Mouse (Mus musculus) CH12.LX (cell line): ENCODE results near the gene Glis1. TPM values are rescaled to one million over a fixed set of nuclear protein-coding genes. Genes with fewer than 3 reads are reported as not detected.

Experiments
- DNase-seq: peaks from one replicate; pipeline ENCODE4 v3.0.0-alpha.2; 2013; ENCODE audit errors: extremely low read depth
- H3K27ac ChIP-seq: 2 replicates; pipeline ENCODE4 v1.5.1; 2012; ENCODE audit warnings: low read depth, mild to moderate bottlenecking, control low read depth, moderate library complexity; ENCODE audit not compliant: insufficient read depth
- H3K27me3 ChIP-seq: replicated peaks from 2 replicates; pipeline ENCODE3; 2012; ENCODE audit warnings: inconsistent platforms
- H3K36me3 ChIP-seq, 2 experiments: replicated peaks in 1 of 2; 2 replicates each; pipeline versions ENCODE3 to v1.6.1; 2012; ENCODE audit warnings: inconsistent platforms in 1 of 2, low read length in 1 of 2, mild to moderate bottlenecking in 1 of 2, mixed read lengths in 1 of 2, moderate library complexity in 1 of 2; ENCODE audit not compliant: control insufficient read depth in 1 of 2, insufficient read depth in 1 of 2
- H3K4me1 ChIP-seq, 2 experiments: 2 replicates each; pipeline ENCODE4 v1.6.1; 2012; ENCODE audit warnings: inconsistent platforms in 1 of 2, moderate library complexity in 1 of 2; ENCODE audit not compliant: insufficient read depth in 2 of 2, control insufficient read depth in 1 of 2
- H3K4me2 ChIP-seq: 2 replicates; pipeline ENCODE4 v1.6.1; 2012; ENCODE audit warnings: low read depth, mild to moderate bottlenecking, control low read depth; ENCODE audit not compliant: poor library complexity, insufficient read depth, severe bottlenecking
- H3K4me3 ChIP-seq, 3 experiments: fragments of 150-350 bp in 1 of 3; sonication (generic) in 1 of 3; replicated peaks in 1 of 3; 2 replicates each; pipeline versions ENCODE3 to v1.5.1; 2011 to 2012; ENCODE audit warnings: low read depth in 2 of 3, low read length in 2 of 3, mild to moderate bottlenecking in 2 of 3, moderate library complexity in 2 of 3, control low read depth in 1 of 3, improper control_type of control experiment in 1 of 3, inconsistent platforms in 1 of 3, mixed read lengths in 1 of 3; ENCODE audit not compliant: poor library complexity in 1 of 3
- H3K79me2 ChIP-seq: replicated peaks from 2 replicates; pipeline ENCODE4 v1.6.1; 2012; ENCODE audit warnings: mild to moderate bottlenecking, moderate library complexity; ENCODE audit not compliant: control insufficient read depth, poor library complexity, insufficient read depth, severe bottlenecking; ENCODE audit errors: extremely low read depth
- H3K9ac ChIP-seq: 2 replicates; pipeline ENCODE4 v1.6.1; 2012; ENCODE audit warnings: low read depth, mild to moderate bottlenecking, control low read depth, moderate library complexity; ENCODE audit not compliant: insufficient read depth
- H3K9me3 ChIP-seq: replicated peaks from 2 replicates; pipeline ENCODE3; 2012; ENCODE audit warnings: low read length, inconsistent platforms, mixed read lengths
- BHLHE40 ChIP-seq: IDR thresholded peaks from 2 replicates; pipeline ENCODE4 v1.6.1; 2011; ENCODE audit warnings: mild to moderate bottlenecking, low read depth, low read length, improper control_type of control experiment
- CHD2 ChIP-seq: IDR thresholded peaks from 2 replicates; pipeline ENCODE4 v1.6.1; 2011; ENCODE audit warnings: low read length, improper control_type of control experiment
- CTCF ChIP-seq, 2 experiments: IDR thresholded peaks in 1 of 2; conservative IDR thresholded peaks in 1 of 2; 2 replicates each; pipeline ENCODE4 v1.5.1; 2011 to 2012; ENCODE audit warnings: low read depth in 2 of 2, low read length in 2 of 2, improper control_type of control experiment in 1 of 2, inconsistent platforms in 1 of 2, mild to moderate bottlenecking in 1 of 2, moderate library complexity in 1 of 2
- ELF1 ChIP-seq: IDR thresholded peaks from 2 replicates; pipeline ENCODE4 v1.6.1; 2014; ENCODE audit warnings: low read depth, mild to moderate bottlenecking, inconsistent platforms, low read length, improper control_type of control experiment
- EP300 ChIP-seq: IDR thresholded peaks from 2 replicates; pipeline ENCODE4 v1.6.1; 2011; ENCODE audit warnings: low read length, improper control_type of control experiment
- IRF4 ChIP-seq: IDR thresholded peaks from 2 replicates; pipeline ENCODE4 v1.6.1; 2014; ENCODE audit warnings: low read depth, mild to moderate bottlenecking, inconsistent platforms, low read length, improper control_type of control experiment
- JUN ChIP-seq: IDR thresholded peaks from 2 replicates; pipeline ENCODE4 v1.6.1; 2011; ENCODE audit warnings: low read depth, mild to moderate bottlenecking, low read length, improper control_type of control experiment, moderate library complexity; ENCODE audit not compliant: insufficient read depth
- MAFK ChIP-seq: IDR thresholded peaks from 2 replicates; pipeline ENCODE4 v1.6.1; 2011; ENCODE audit warnings: low read length, improper control_type of control experiment; ENCODE audit not compliant: insufficient replicate concordance
- MEF2A ChIP-seq: IDR thresholded peaks from 2 replicates; pipeline ENCODE4 v1.6.1; 2014; ENCODE audit warnings: low read depth, mild to moderate bottlenecking, inconsistent platforms, low read length, improper control_type of control experiment, borderline replicate concordance
- MXI1 ChIP-seq: IDR thresholded peaks from 2 replicates; pipeline ENCODE4 v1.6.1; 2011; ENCODE audit warnings: mild to moderate bottlenecking, low read depth, low read length, improper control_type of control experiment
- MYC ChIP-seq: IDR thresholded peaks from 2 replicates; pipeline ENCODE4 v1.6.1; 2011; ENCODE audit warnings: low read depth, mild to moderate bottlenecking, improper control_type of control experiment, low read length
- POLR2A ChIP-seq: IDR thresholded peaks from 2 replicates; pipeline ENCODE4 v1.6.1; 2011; ENCODE audit warnings: low read depth, mild to moderate bottlenecking, improper control_type of control experiment, low read length
- POLR2AphosphoS2 ChIP-seq: IDR thresholded peaks from 2 replicates; pipeline ENCODE4 v1.6.1; 2011; ENCODE audit warnings: low read depth, low read length, improper control_type of control experiment
- RCOR1 ChIP-seq: conservative IDR thresholded peaks from 2 replicates; pipeline ENCODE4 v1.6.1; 2012; ENCODE audit warnings: low read depth, mild to moderate bottlenecking, inconsistent platforms, low read length, improper control_type of control experiment
- SIN3A ChIP-seq: IDR thresholded peaks from 2 replicates; pipeline ENCODE4 v1.6.1; 2012; ENCODE audit warnings: low read length, improper control_type of control experiment, inconsistent platforms
- SMC3 ChIP-seq: IDR thresholded peaks from 2 replicates; pipeline ENCODE4 v1.6.1; 2011; ENCODE audit warnings: low read depth, low read length, improper control_type of control experiment
- TBP ChIP-seq: conservative IDR thresholded peaks from 2 replicates; pipeline ENCODE4 v1.6.1; 2011; ENCODE audit warnings: low read depth, low read length, improper control_type of control experiment
- USF2 ChIP-seq: conservative IDR thresholded peaks from 2 replicates; pipeline ENCODE4 v1.6.1; 2011; ENCODE audit warnings: low read depth, low read length, improper control_type of control experiment
- ZKSCAN1 ChIP-seq: IDR thresholded peaks from 2 replicates; pipeline ENCODE4 v1.6.1; 2012; ENCODE audit warnings: low read depth, inconsistent platforms, low read length, improper control_type of control experiment, borderline replicate concordance
- ZNF384 ChIP-seq: IDR thresholded peaks from 2 replicates; pipeline ENCODE4 v1.6.1; 2012; ENCODE audit warnings: low read depth, low read length, improper control_type of control experiment, inconsistent platforms
- dilution Hi-C: fragments of 300-500 bp; cut with MboI; formaldehyde crosslinking; loops from 2 replicates; pipeline ENCODE4 v1.14.3; 2020; ENCODE audit warnings: low sequenced_read_pairs; ENCODE audit not compliant: extremely low pct_unique_long_range_greater_than_20kb, extremely low pct_ligation_motif_present
- in situ Hi-C: fragments of 300-500 bp; cut with MboI; formaldehyde crosslinking; loops from 3 replicates; pipeline ENCODE4 v1.14.3; 2019; ENCODE audit warnings: low sequenced_read_pairs, low pct_ligation_motif_present, low pct_unique_long_range_greater_than_20kb, mixed read lengths
- polyA plus RNA-seq: library from polyadenylated mRNA; unstranded; fragments of >175 nt; gene quantifications from 2 replicates; pipeline ENCODE4 v1.2.1, GENCODE M21; 2012; ENCODE audit warnings: low read depth; ENCODE audit not compliant: insufficient read length
- total RNA-seq, 2 experiments: library from RNA; depleted of rRNA; stranded (reverse); fragments of 300-350 nt in 1 of 2; fragments of >200 nt in 1 of 2; gene quantifications; 2 replicates each; pipeline ENCODE4 v1.2.3; 2012 to 2014

The Glis1 gene
- total and polyA plus RNA-seq, 3 experiments, result 0.08 to 2.2 (median 0.17) TPM

- Histone ChIP-seq H3K4me2 (no peak overlapping the region), H3K27ac (no peak overlapping the region), H3K4me3 (no peak overlapping the region), H3K79me2 (no peaks in the 10 kb centered on the region), H3K4me1 (peaks cover 3 to 11% of the 10 kb centered on the region in 2 experiments; a peak in 3 of 4 replicates), H3K9me3 (no peaks in the 10 kb centered on the region), H3K27me3 (no peaks in the 10 kb centered on the region)
- no peak for DNase-seq
- in situ Hi-C loops, result no loop called here
- no peak for TF ChIP-seq ZNF384
- no peak for TF ChIP-seq JUN
- TF ChIP-seq RCOR1, result no peak
- TF ChIP-seq BHLHE40, result no peak
- no peak for TF ChIP-seq SIN3A
- no peak for TF ChIP-seq TBP
- TF ChIP-seq EP300, result no peak
- no peak for TF ChIP-seq MAFK
- no peak for TF ChIP-seq ELF1
- no peak for TF ChIP-seq CTCF (conservative IDR thresholded peaks at IDR 0.05 in 1 of 2, IDR thresholded peaks at IDR 0.05 in 1 of 2; ENCODE audit: low read depth in 2 of 2, low read length in 2 of 2)
- TF ChIP-seq CHD2, result no peak
- no peak for TF ChIP-seq POLR2AphosphoS2
- TF ChIP-seq USF2, result no peak
- TF ChIP-seq POLR2A, result no peak
- TF ChIP-seq MXI1, result no peak
- TF ChIP-seq IRF4, result no peak
- no peak for TF ChIP-seq ZKSCAN1
- TF ChIP-seq SMC3, result no peak
- no peak for TF ChIP-seq MYC
- TF ChIP-seq, all 38 proteins: peak for 0
- Histone ChIP-seq H3K9ac (no peak overlapping the region), H3K36me3 (no peaks in the 10 kb centered on the region)
- dilution Hi-C loops, result no loop called here
Measured at GRCm38 (mm10) chr4:107550096-107550495, 115.7 kb downstream of the Glis1 start.

- no peak for DNase-seq
- dilution Hi-C loops, result no loop called here
Measured at GRCm38 (mm10) chr4:107550546-107550945, 116.2 kb downstream of the Glis1 start.

More at GRCm38 (mm10) chr4:107550546-107550945, 116.2 kb downstream of the Glis1 start:
- no peaks in the 10 kb centered on the region for H3K9me3 ChIP-seq
- in situ Hi-C loops, result no loop called here
- H3K27ac ChIP-seq, result no peak overlapping the region
- peaks cover 3 to 11% of the 10 kb centered on the region in 2 experiments; a peak in 3 of 4 replicates for H3K4me1 ChIP-seq
- TF ChIP-seq ELF1 (no peak), MXI1 (no peak), MEF2A (no peak)
- H3K4me3 ChIP-seq, result no peak overlapping the region
- H3K27me3 ChIP-seq, result no peaks in the 10 kb centered on the region
- H3K79me2 ChIP-seq, result no peaks in the 10 kb centered on the region
- no peaks in the 10 kb centered on the region for H3K36me3 ChIP-seq
- H3K9ac ChIP-seq, result no peak overlapping the region
- no peak overlapping the region for H3K4me2 ChIP-seq
